Mouse (Mus musculus): ENCODE results near the gene Trmt2a. TPM values are rescaled to one million over a fixed set of nuclear protein-coding genes. Genes with fewer than 3 reads are reported as not detected.

Gene Trmt2a
- total and polyA plus RNA-seq, 3 experiments: 155 to 252 (median 196) TPM

DNA sequence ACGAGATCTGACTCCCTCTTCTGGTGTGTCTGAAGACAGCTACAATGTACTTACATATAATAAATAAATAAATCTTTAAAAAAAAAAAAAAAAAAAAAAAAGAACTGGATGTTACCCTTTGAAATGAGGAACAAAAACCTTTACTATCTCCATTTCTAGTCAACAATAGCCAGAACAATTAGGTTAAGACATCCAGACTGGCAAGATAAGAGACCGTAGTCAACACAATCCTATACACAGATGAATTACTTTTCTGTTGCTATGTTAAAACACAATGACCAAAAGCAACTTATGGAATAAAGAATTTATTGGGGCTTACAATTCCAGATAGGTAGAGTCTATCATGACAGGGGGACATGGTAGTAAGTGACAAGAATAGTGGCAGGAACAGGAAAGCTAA, 16.5 kb downstream of the Trmt2a start:
- dilution Hi-C loops (cut with MboI; ENCODE audit: extremely low pct_ligation_motif_present, extremely low pct_unique_long_range_greater_than_20kb, low sequenced_read_pairs): no loop called here
- peaks cover 69 to 90% of the 10 kb centered on the region in 2 experiments for H3K36me3 ChIP-seq (replicated peaks in 1 of 2; ENCODE audit: control insufficient read depth in 1 of 2, insufficient read depth in 1 of 2, low read length in 1 of 2)

DNA sequence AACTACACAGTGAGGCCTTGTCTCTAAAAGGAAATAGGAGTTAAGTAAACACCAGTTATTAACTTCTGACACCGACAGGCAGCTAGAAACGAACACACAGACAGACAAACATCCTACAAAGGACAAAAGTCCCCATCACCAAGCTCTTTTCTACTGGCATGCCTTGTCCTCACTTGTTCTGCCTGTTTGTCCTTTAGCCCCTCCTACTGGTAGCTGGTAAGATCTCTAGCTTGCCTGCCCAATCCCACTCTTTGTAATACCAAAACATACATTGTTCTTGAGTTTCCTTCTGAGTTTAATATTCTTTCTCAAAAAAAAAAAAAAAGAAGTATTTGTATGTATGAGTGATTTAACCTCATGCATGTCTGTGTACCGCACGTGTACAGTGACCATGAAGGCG, 19.7 kb downstream of the Trmt2a start:
- Histone ChIP-seq H3K4me3 (replicated peaks in 1 of 3; ENCODE audit: low read depth in 2 of 3, low read length in 2 of 3, poor library complexity in 1 of 3) (no peak overlapping the region), H3K4me1 (ENCODE audit: control insufficient read depth in 1 of 2, insufficient read depth in 2 of 2) (no peaks in the 10 kb centered on the region), H3K9me3 (replicated peaks; ENCODE audit: low read length) (no peaks in the 10 kb centered on the region), H3K4me2 (ENCODE audit: insufficient read depth, low read depth, poor library complexity, severe bottlenecking) (no peak overlapping the region), H3K27ac (ENCODE audit: insufficient read depth, low read depth) (no peak overlapping the region), H3K27me3 (replicated peaks) (no peaks in the 10 kb centered on the region), H3K9ac (ENCODE audit: insufficient read depth, low read depth) (no peak overlapping the region), H3K79me2 (replicated peaks; ENCODE audit: control insufficient read depth, extremely low read depth, insufficient read depth, poor library complexity, severe bottlenecking) (peaks cover 25% of the 10 kb centered on the region), H3K36me3 (replicated peaks in 1 of 2; ENCODE audit: control insufficient read depth in 1 of 2, insufficient read depth in 1 of 2, low read length in 1 of 2) (peaks cover 68 to 91% of the 10 kb centered on the region in 2 experiments)
- in situ Hi-C loops (cut with MboI; ENCODE audit: low pct_ligation_motif_present, low pct_unique_long_range_greater_than_20kb, low sequenced_read_pairs): no loop called here
- TF ChIP-seq CHD1 (IDR thresholded peaks at IDR 0.05; ENCODE audit: low read depth, low read length) (no peak), JUND (conservative IDR thresholded peaks at IDR 0.05; ENCODE audit: low read depth, low read length) (no peak), TBP (conservative IDR thresholded peaks at IDR 0.05; ENCODE audit: low read depth, low read length) (no peak), SMC3 (IDR thresholded peaks at IDR 0.05; ENCODE audit: low read depth, low read length) (peak; percentile 10; the same call in 1 of the 2 replicates), MYC (IDR thresholded peaks at IDR 0.05; ENCODE audit: low read depth, low read length) (no peak), ETS1 (conservative IDR thresholded peaks at IDR 0.05; ENCODE audit: low read depth, low read length) (no peak), USF2 (conservative IDR thresholded peaks at IDR 0.05; ENCODE audit: low read depth, low read length) (no peak), CTCF (conservative IDR thresholded peaks at IDR 0.05 in 1 of 2, IDR thresholded peaks at IDR 0.05 in 1 of 2; ENCODE audit: low read depth in 2 of 2, low read length in 2 of 2) (peak; percentile 16 to 58; a peak in 2 of 4 replicates), MAX (IDR thresholded peaks at IDR 0.05; ENCODE audit: low read length) (no peak), MEF2A (IDR thresholded peaks at IDR 0.05; ENCODE audit: borderline replicate concordance, low read depth, low read length) (no peak), NRF1 (IDR thresholded peaks at IDR 0.05; ENCODE audit: low read depth, low read length) (no peak), IRF4 (IDR thresholded peaks at IDR 0.05; ENCODE audit: low read depth, low read length) (no peak), NELFE (IDR thresholded peaks at IDR 0.05; ENCODE audit: low read depth, low read length) (no peak), RCOR1 (conservative IDR thresholded peaks at IDR 0.05; ENCODE audit: low read depth, low read length) (no peak), JUN (IDR thresholded peaks at IDR 0.05; ENCODE audit: insufficient read depth, low read depth, low read length) (no peak), GABPA (IDR thresholded peaks at IDR 0.05; ENCODE audit: insufficient replicate concordance, low read depth, low read length) (no peak), ZC3H11A (IDR thresholded peaks at IDR 0.05; ENCODE audit: low read depth, low read length) (no peak), MAFK (IDR thresholded peaks at IDR 0.05; ENCODE audit: insufficient replicate concordance, low read length) (no peak), USF1 (IDR thresholded peaks at IDR 0.05; ENCODE audit: low read depth, low read length) (no peak), ZMIZ1 (IDR thresholded peaks at IDR 0.05; ENCODE audit: low read depth, low read length) (no peak), HCFC1 (IDR thresholded peaks at IDR 0.05; ENCODE audit: low read depth, low read length) (no peak), SIN3A (IDR thresholded peaks at IDR 0.05; ENCODE audit: low read length) (no peak), ZNF384 (IDR thresholded peaks at IDR 0.05; ENCODE audit: low read depth, low read length) (no peak), POLR2A (IDR thresholded peaks at IDR 0.05; ENCODE audit: low read depth, low read length) (no peak), MAZ (IDR thresholded peaks at IDR 0.05; ENCODE audit: low read depth, low read length) (no peak), RAD21 (IDR thresholded peaks at IDR 0.05; ENCODE audit: low read depth, low read length) (peak; percentile 31)
- DNase-seq (ENCODE audit: extremely low read depth): peak; percentile 51
- dilution Hi-C loops (cut with MboI; ENCODE audit: extremely low pct_ligation_motif_present, extremely low pct_unique_long_range_greater_than_20kb, low sequenced_read_pairs): no loop called here

More for the DNA sequence above, 16.5 kb downstream of the Trmt2a start:
- Histone ChIP-seq H3K27ac (ENCODE audit: insufficient read depth, low read depth) (no peak overlapping the region), H3K79me2 (replicated peaks; ENCODE audit: control insufficient read depth, extremely low read depth, insufficient read depth, poor library complexity, severe bottlenecking) (peaks cover 35% of the 10 kb centered on the region), H3K4me3 (replicated peaks in 1 of 3; ENCODE audit: low read depth in 2 of 3, low read length in 2 of 3, poor library complexity in 1 of 3) (no peak overlapping the region), H3K9me3 (replicated peaks; ENCODE audit: low read length) (no peaks in the 10 kb centered on the region), H3K4me2 (ENCODE audit: insufficient read depth, low read depth, poor library complexity, severe bottlenecking) (no peak overlapping the region), H3K27me3 (replicated peaks) (no peaks in the 10 kb centered on the region), H3K9ac (ENCODE audit: insufficient read depth, low read depth) (no peak overlapping the region), H3K4me1 (ENCODE audit: control insufficient read depth in 1 of 2, insufficient read depth in 2 of 2) (no peaks in the 10 kb centered on the region)
- in situ Hi-C loops (cut with MboI; ENCODE audit: low pct_ligation_motif_present, low pct_unique_long_range_greater_than_20kb, low sequenced_read_pairs): no loop called here
- no peak for DNase-seq (ENCODE audit: extremely low read depth)
- TF ChIP-seq SMC3 (IDR thresholded peaks at IDR 0.05; ENCODE audit: low read depth, low read length) (no peak), CHD2 (IDR thresholded peaks at IDR 0.05; ENCODE audit: low read length) (no peak), E2F4 (IDR thresholded peaks at IDR 0.05; ENCODE audit: insufficient replicate concordance, low read depth, low read length) (no peak), EP300 (IDR thresholded peaks at IDR 0.05; ENCODE audit: low read length) (no peak), ZC3H11A (IDR thresholded peaks at IDR 0.05; ENCODE audit: low read depth, low read length) (no peak), ELF1 (IDR thresholded peaks at IDR 0.05; ENCODE audit: low read depth, low read length) (no peak), UBTF (IDR thresholded peaks at IDR 0.05; ENCODE audit: low read depth, low read length) (no peak), ETS1 (conservative IDR thresholded peaks at IDR 0.05; ENCODE audit: low read depth, low read length) (no peak), TBP (conservative IDR thresholded peaks at IDR 0.05; ENCODE audit: low read depth, low read length) (no peak), MEF2A (IDR thresholded peaks at IDR 0.05; ENCODE audit: borderline replicate concordance, low read depth, low read length) (no peak), CHD1 (IDR thresholded peaks at IDR 0.05; ENCODE audit: low read depth, low read length) (no peak), USF1 (IDR thresholded peaks at IDR 0.05; ENCODE audit: low read depth, low read length) (no peak), HCFC1 (IDR thresholded peaks at IDR 0.05; ENCODE audit: low read depth, low read length) (no peak), MYC (IDR thresholded peaks at IDR 0.05; ENCODE audit: low read depth, low read length) (no peak), IRF4 (IDR thresholded peaks at IDR 0.05; ENCODE audit: low read depth, low read length) (no peak), USF2 (conservative IDR thresholded peaks at IDR 0.05; ENCODE audit: low read depth, low read length) (no peak), CTCF (conservative IDR thresholded peaks at IDR 0.05 in 1 of 2, IDR thresholded peaks at IDR 0.05 in 1 of 2; ENCODE audit: low read depth in 2 of 2, low read length in 2 of 2) (no peak), MAFK (IDR thresholded peaks at IDR 0.05; ENCODE audit: insufficient replicate concordance, low read length) (no peak)

Measured in CH12.LX (cell line).